Mouse (Mus musculus) brown adipose tissue, adult 24 weeks (tissue): ENCODE results near the gene Plekhg6. TPM values are rescaled to one million over a fixed set of nuclear protein-coding genes. Genes with fewer than 3 reads are reported as not detected.
A peak's percentile ranks its signal among the peaks of the same experiment; 100 is the strongest.

ENCODE experiments used
- H3K27ac ChIP-seq: fragments of 200-500 bp; replicated peaks from 2 replicates; pipeline ENCODE4 v1.5.1; 2012; ENCODE audit warnings: low read depth, mild to moderate bottlenecking, low read length
- H3K4me1 ChIP-seq: fragments of 200-500 bp; 2 replicates; pipeline ENCODE4 v1.6.1; 2012; ENCODE audit warnings: low read length, mixed read lengths; ENCODE audit not compliant: control insufficient read depth, insufficient read depth, insufficient read length
- H3K4me3 ChIP-seq: fragments of 200-500 bp; 2 replicates; pipeline ENCODE4 v1.5.1; 2012; ENCODE audit warnings: low read depth, mild to moderate bottlenecking, low read length, moderate library complexity; ENCODE audit not compliant: insufficient read depth
- polyA plus RNA-seq: library from polyadenylated mRNA; stranded (reverse); fragments of >200 nt; gene quantifications from 2 replicates; pipeline ENCODE4 v1.2.4, GENCODE M21; 2012; ENCODE audit not compliant: missing spikeins, insufficient read depth, insufficient read length

The Plekhg6 gene
- polyA plus RNA-seq, 1 experiment: not detected

DNA sequence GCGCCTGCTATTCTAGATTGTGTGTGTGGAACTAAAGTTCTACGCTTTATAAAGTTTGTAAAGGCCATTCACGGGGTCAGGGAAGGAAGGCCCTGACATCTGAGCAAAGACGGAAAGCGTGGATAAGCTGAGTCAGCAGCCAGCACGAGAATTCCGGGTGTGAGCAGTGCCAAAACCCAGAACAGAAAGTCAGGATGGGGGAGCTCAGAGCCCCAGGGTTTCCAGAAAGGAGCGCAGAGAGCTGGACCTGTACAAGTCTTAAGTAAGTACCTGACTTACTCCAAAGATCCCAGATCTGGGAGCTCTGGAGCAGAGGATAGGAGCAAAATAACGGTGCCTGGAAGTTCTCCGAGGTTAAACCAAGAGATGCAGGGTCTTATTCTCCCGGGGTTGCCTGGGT, 30.0 kb upstream of the Plekhg6 start:
- Histone ChIP-seq H3K4me3 (no peak overlapping the region), H3K27ac (no peak overlapping the region), H3K4me1 (no peaks in the 10 kb centered on the region)

DNA sequence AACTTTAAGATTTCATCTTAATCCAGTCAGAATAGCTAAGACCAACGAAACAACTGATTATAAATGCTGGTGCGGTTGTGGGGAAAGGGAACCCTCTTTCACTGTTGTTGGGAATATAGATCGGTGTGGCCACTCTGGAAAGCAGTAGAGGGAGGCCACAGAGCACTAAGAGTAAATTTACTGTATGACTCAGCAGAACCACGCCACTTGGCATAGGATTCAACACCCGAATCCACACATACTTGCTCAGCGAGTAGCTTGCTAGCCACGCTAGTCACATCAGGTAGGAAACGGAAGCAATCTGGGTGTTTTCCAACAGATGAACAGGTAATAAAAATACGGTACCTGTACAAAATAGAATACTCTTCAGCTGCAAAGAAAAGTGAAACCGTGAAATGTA, 27.1 kb upstream of the Plekhg6 start:
- Histone ChIP-seq H3K4me1 (no peaks in the 10 kb centered on the region), H3K27ac (no peak overlapping the region), H3K4me3 (no peak overlapping the region)

DNA sequence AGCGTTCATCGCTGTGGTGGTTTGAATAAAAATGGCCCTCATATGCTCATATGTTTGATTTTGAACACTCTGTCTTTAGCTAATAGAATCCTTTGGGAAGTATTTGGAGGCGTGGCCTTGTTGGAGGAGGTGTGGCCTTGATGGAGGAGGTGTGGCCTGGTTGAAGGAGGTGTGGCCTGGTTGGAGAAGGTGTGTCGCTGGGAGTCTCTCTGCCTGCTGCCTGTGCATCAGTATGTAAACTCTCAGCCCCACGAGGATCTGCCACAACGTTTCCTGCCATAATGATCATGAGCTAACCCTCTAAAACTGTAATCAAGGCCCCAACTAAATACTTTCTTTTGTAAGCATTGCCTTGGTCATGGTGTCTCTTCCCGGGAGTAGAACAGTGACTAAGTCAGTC, 26.6 kb upstream of the Plekhg6 start:
- no peaks in the 10 kb centered on the region for H3K4me1 ChIP-seq
- H3K27ac ChIP-seq: no peak overlapping the region
- H3K4me3 ChIP-seq: no peak overlapping the region

DNA sequence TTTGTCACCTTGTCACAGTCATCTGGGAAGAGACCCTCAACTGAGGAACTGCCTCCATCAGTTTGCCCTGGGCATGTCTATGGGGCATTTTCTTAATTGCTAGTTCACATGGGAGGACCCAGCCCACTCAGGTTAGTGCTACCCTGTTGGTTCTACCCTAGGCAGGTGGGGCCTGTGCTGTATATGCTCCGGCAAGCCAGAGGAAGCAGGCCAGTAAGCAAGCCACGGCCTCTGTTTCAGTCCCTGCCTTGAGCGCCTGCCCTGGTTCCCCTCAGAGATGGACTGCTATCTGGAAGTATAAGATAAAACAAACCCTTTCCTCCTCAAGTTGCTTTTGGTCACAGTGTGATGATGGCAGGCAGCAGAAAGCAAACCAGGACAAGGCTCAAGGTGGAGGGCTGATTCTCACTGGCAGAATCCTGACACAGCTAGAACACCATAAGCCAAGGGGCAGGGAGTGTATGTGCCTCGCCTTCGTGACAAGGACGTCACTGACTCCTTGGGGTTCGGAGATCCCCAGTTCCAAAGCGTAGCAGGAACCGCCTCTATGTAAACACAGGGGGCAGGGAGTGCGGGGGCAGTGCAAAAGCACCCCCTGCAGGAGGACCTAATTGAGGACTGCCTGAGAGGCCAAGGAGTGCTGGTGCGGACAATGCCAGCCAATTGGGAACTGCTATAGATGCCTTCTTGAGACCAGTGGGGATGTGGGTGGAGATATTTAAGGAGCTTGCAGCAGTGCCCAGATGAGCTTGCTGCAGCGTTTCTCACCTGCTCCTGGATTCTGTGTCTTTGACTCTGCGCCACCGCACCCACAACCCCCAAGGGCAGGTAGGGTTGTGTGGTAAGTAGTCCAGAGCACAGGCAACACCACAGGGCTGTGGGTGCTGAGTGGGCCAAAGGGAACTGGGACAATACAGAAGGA, 25.1 kb upstream of the Plekhg6 start:
- no peak overlapping the region for H3K27ac ChIP-seq
- H3K4me3 ChIP-seq: no peak overlapping the region
- H3K4me1 ChIP-seq: no peaks in the 10 kb centered on the region

DNA sequence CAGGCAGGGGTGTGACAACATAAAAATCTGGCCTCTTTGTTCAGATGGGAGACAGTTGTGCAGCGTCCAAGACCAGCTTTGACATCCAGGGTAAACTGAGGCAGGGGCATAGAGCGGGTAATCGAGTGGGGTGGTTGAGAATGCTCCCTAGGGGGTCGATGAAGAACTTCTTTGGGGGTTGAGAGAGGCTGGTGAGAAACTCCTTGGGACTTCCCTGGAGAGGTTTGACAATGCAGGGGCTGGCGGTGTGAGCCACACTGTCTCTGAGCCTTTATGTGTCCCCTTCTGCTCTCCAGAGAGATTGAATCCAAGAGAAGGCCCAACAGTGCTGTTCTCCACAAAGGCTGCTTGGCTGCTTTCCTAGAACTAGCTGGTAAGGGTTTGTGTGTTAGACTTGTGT, 9.3 kb upstream of the Plekhg6 start:
- H3K4me1 ChIP-seq: no peaks in the 10 kb centered on the region
- H3K4me3 ChIP-seq: no peak overlapping the region

DNA sequence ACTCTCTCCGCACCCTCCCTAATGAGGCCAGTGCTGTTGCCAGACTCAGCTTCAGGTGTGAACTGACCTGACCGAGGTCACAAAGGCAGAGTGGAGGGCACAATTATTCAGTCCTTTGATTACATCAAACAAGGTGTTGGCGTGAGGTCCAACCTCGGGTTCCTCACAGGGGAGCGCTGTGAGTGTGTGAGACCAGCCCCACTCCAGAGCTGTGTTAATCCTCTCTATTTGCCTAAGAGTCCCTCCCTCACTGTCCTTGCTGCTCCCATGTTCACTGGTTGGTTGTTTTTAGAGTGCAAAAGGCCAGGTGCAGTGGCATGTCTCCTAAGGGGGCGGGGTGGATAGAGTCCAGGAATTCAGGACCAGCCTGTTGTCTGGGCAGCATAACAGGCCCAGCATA, 5.5 kb upstream of the Plekhg6 start:
- Histone ChIP-seq H3K27ac (no peak overlapping the region), H3K4me3 (no peak overlapping the region), H3K4me1 (no peaks in the 10 kb centered on the region)

More for the DNA sequence above, 9.3 kb upstream of the Plekhg6 start:
- H3K27ac ChIP-seq: no peak overlapping the region

DNA sequence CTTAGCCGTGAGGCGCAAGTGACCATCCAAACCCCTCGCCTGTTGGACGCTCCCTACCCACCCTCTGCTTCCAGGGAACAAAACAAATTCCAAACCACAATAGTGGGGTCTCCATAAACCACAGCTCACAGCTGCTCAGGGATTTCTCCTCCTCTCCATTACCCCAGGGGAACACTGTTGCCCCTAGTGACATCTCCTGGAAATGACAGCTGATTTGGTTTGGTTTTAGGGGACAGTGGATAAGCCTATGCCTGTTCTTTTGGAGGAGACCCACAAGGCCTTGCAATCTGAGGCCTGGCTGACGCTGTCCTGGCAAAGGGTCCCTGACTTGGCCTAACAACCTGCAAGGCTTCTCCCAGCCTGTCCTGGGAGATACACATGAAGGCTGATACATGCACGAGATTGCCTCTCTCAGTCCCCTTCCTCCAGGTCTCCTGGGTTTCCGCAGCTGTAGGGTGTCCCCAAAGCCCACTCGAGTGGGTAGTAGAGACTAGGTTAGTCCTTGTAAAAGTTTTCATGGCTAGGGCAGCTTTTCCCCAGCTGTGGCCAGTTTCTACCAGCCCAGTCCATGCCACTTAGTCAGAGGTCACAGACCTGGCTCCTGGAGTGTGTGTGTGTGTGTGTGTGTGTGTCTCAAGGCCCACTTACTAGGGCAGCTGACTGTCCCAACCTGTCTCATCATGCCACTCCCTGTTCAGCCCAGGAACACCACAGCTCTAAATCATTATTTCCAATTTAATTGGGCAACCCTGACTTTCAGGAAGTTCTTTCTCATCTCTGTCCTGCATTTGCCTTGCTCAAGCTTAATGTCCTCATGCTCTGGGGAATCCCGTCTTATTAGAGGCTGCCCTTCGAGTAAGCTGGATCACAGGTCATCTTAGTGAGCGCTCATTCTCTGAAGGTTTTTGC, 4.7 kb upstream of the Plekhg6 start:
- no peak overlapping the region for H3K27ac ChIP-seq
- no peak overlapping the region for H3K4me3 ChIP-seq

DNA sequence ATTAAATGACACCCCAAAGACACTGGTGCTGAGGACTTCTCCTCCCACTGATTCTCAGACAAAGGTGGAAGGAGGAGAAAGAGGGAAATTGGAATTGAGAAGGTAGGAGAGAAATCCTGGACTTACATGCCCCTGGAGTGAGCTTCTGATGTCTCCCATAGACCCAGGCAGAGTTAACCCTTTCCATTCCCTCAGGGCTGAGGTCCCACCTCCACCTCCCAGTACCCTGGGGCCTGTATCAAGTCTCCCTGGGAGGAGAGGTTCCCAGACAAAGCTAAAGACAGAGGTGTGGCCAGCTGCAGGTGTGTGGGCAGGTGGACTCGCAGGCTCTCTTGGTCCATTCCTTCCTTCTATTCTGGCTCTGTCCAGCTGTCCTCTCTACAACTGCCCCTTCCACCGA, 1.4 kb upstream of the Plekhg6 start:
- no peak overlapping the region for H3K4me3 ChIP-seq

More for the DNA sequence above, 4.7 kb upstream of the Plekhg6 start:
- H3K4me1 ChIP-seq: no peaks in the 10 kb centered on the region

DNA sequence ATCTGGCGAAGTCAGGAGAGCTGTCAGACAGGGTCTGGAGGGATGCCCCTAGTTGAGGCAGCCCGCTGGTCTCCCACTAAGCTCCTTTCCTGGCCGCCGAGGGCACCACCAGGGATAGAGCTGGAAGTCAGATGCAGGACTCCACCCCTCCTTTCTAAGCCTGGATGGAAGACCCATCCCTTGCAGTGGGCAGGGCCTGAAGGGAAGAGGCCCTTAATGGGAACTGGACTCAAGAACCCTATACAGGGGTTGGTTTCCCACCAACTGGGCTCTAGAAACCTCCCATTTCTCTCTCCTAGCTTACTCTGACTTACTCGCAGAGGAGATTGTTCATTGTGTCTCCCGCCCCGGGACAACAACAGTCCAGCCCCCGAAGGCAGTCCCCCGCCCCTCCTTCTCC, 812 bp downstream of the Plekhg6 start:
- Histone ChIP-seq H3K4me1 (peaks cover 15% of the 10 kb centered on the region), H3K4me3 (no peak overlapping the region), H3K27ac (no peak overlapping the region)

More for the DNA sequence above, 1.4 kb upstream of the Plekhg6 start:
- H3K4me1 ChIP-seq: peaks cover 15% of the 10 kb centered on the region
- H3K27ac ChIP-seq: no peak overlapping the region

DNA sequence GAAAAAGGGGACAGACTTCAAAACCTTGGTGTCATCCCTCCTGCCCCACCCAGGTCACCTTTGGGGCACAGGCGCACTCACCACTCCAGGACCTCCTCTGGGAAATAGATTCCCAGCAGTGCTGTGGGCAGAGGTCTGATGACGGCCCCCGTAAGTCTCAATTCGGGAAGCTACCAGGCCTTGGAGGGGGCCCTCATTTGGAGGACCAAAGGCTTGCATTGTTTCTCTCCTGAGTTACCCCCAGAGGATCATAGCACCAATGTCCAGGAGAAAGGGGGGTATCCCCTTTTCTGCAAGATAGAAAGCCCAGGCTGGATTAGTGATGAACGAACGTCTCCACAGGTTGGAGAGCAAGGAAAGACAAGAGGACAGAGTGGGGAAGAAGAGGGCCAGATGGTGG, 2.0 kb downstream of the Plekhg6 start:
- Histone ChIP-seq H3K27ac (no peak overlapping the region), H3K4me3 (0 out of 2 replicates have a peak overlapping the region, but pooled peaks have one; percentile 8), H3K4me1 (peaks cover 15% of the 10 kb centered on the region)

DNA sequence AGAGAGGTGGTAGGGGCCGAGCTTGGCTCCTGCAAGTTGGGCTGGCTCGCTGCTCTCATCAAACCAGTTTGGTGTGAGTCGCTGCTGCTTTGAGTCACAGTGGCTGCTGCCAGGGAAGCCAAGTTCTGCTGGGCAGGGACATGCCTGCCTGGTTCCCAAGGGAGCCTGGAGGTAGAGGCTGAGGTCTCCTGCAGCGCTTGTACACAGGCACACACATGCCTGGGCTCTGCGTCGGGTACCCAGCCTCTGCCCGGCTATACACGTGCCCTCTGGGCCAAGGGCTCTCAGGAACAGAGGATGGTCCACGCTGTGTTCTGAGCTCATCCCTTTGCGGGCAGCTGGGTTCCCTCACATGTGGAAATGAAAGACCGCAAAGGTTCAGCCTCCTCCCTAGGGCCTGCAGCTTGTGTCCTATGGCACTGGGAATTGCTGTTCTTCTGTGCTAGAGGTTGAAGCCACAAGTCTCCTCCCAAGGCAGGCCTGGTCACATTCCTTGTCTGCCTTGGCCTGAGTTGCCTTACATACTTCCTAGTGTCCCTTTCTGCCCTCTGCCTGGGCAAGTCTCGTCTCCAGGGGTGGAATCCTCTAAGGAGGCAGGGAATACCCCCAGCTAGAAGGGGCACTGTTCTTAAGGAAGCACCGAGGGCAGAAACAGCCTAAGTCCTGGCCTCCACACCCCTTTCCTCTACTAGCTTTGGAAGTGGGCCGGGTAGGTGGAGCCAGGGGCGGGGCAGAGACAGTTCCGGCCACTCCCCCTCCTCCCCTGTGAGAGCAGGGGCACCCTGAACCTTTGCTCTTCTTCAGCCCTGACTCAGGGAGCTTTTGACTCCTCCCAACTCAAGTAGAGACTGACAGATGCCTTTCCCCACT, 2.8 kb downstream of the Plekhg6 start:
- peak overlapping the region; percentile 81 for H3K27ac ChIP-seq
- 0 out of 2 replicates have a peak overlapping the region, but pooled peaks have one; percentile 8 for H3K4me3 ChIP-seq
- peaks cover 15% of the 10 kb centered on the region for H3K4me1 ChIP-seq

DNA sequence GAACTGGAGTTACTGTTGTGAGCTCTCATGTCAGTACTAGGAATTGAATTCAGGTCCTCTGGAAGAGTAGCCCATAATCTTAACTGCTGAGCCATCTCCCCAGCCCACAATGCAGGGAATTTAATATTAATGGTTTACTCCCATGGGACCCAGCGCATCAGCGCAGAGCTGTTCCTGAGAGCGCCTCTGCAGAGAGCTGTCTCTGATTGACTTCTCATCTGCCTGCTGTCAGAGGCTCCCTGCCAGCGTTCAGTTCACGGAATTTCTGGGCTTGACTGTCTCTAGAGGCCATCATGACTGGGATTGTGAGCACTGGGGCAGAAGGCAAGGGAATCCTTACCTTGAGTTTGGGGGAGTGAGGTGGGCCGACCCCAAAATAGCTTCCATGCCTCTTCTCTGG, 3.6 kb downstream of the Plekhg6 start:
- Histone ChIP-seq H3K4me3 (no peak overlapping the region), H3K4me1 (peaks cover 15% of the 10 kb centered on the region), H3K27ac (peak overlapping the region; percentile 27; the same call in 1 of the 2 replicates)

DNA sequence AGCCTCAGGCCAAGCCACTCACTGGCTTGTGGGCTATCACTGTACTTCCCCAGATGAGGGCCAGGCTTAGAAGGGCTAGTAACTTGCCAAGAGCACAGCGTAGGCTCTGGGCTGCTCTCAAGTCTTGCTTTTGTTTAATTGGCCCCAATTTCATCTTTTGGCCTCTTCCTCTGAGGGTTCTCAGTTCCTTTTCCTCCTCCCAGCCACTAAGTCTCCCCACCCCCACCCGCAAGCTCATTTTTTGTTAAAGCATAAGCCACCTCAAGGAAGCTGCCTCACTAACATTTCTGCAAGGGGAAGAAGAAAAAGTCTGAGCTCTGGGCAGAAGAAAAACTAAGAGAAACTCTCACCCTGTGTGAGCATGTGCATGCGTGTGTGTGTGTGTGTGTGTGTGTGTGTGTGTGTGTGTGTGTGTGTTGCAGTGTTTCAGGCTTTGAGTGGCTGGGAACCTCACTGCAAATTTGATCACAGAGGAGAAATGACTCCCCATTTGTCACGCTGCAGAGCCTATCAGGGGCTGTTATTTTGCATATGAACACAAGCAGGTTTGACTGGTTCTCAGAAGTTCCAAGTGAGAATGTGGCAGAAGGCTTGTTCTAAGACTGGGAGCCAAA, 12.7 kb downstream of the Plekhg6 start:
- Histone ChIP-seq H3K4me3 (no peak overlapping the region), H3K27ac (no peak overlapping the region), H3K4me1 (peaks cover 3% of the 10 kb centered on the region; the same call in 1 of the 2 replicates)

DNA sequence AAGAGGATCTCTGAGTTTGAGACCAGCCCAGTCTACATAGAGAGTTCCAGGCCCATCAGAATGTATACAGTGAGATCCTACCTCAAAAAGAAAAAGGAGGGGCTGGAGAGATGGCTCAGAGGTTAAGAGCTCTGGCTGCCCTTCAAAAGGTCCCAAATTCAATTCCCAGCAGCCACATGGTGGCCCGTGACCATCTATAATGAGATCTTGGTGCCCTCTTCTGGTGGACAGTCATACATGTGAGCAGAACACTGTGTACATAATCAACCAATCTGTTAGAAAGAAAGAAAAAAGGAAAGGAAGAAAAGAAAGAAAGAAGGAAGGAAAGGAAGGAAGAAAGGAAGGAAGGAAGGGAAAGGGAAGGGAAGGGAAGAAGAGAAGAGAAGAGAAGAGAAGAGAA, 14.5 kb downstream of the Plekhg6 start:
- H3K27ac ChIP-seq: no peak overlapping the region
- no peak overlapping the region for H3K4me3 ChIP-seq
- peaks cover 4% of the 10 kb centered on the region; the same call in 1 of the 2 replicates for H3K4me1 ChIP-seq
